Comparison of ENCODE assay signal across 9 mouse cellular contexts in the genomic region with DNA sequence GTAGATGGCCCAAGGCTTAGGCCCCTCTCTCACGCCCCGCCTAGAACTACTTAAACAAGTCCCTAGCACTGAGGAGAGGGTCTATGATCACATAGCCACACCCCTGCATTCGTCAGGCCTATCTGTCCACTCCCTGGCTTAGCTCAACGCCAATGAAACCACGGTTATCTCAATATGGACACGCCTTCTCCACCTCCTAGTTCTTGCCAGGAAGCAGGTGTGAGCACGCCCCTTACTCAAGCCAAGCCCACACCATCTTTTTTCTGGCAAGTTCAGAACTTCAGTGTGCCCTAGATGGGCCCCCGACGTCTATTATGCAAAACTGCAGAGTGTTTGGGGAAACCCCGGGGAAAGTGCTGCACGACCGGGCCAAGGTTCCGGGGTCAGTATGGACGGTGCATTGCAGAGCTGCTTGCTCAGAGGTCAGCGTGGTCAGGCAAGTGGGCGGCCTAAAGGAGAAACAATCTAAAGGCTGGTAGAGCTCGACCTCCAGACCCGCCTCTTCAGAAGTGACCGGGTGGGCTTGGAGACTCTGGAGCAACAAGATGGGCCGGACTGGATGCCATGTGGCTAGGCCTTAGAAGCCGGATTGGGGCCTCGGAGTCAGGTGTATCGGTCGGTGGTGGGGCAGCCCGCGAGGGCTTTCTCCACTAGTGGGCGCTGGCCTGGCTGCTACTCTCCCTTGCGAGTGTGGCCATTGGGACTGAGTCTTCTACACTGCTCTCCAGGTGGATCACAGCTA. TPM values are rescaled to one million over a fixed set of nuclear protein-coding genes. Genes with fewer than 3 reads are reported as not detected.
A peak's percentile ranks its signal among the peaks of the same experiment; 100 is the strongest.
DNase-seq lines count a peak whose midpoint lies in the region; ATAC-seq and TF ChIP-seq lines count a peak whose summit lies in the region.
"Had no signal": no experiment of that assay in that cellular context is flagged by ENCODE, and none has a peak within 500 bp of the region (broad histone marks: within the 10 kb centered on the region; RNA-seq: fewer than 3 reads in every experiment).

TSS of gene Noxa1 (minus strand) at position 41 of the 742 bp plus-strand sequence.

- no peak within 1 kb of the TSS for H3K4me3 ChIP-seq in forebrain, postnatal 0 days (ENCODE audit: low read depth, low read length)
- H3K4me3 ChIP-seq in forebrain, embryonic 16.5 days (replicated peaks; ENCODE audit: low read length): no peak within 1 kb of the TSS
- no peak within 1 kb of the TSS; the same call in 1 of the 2 replicates for H3K4me3 ChIP-seq in lung, postnatal 0 days (ENCODE audit: low read depth, low read length)

- H3K36me3 ChIP-seq in forebrain, postnatal 0 days (ENCODE audit: insufficient read depth): no peaks in the 10 kb centered on the region
- H3K36me3 ChIP-seq in forebrain, embryonic 16.5 days (ENCODE audit: control insufficient read depth, insufficient read depth): no peaks in the 10 kb centered on the region
- no peaks in the 10 kb centered on the region for H3K36me3 ChIP-seq in lung, postnatal 0 days (ENCODE audit: insufficient read depth, low read length)

- H3K4me1 ChIP-seq in forebrain, postnatal 0 days (ENCODE audit: insufficient read depth): no peaks in the 10 kb centered on the region
- H3K4me1 ChIP-seq in forebrain, embryonic 16.5 days (replicated peaks; ENCODE audit: control insufficient read depth, insufficient read depth, low read length): peaks cover 12% of the 10 kb centered on the region
- no peaks in the 10 kb centered on the region for H3K4me1 ChIP-seq in lung, postnatal 0 days (ENCODE audit: insufficient read depth, low read depth, low read length)

- no peak within 1 kb of the TSS for H3K27ac ChIP-seq in forebrain, postnatal 0 days (ENCODE audit: low read depth, low read length)
- H3K27ac ChIP-seq in forebrain, embryonic 16.5 days (ENCODE audit: low read length): no peak within 1 kb of the TSS
- H3K27ac ChIP-seq in lung, postnatal 0 days (ENCODE audit: low read length): no peak within 1 kb of the TSS

- no peak for TF ChIP-seq EP300 in lung, postnatal 0 days (IDR thresholded peaks at IDR 0.05)

- 0 out of 2 replicates have a peak, but pooled peaks cover 4% of the 10 kb centered on the region for H3K27me3 ChIP-seq in forebrain, postnatal 0 days (ENCODE audit: insufficient read depth, low read length)
- no peaks in the 10 kb centered on the region for H3K27me3 ChIP-seq in forebrain, embryonic 16.5 days (replicated peaks; ENCODE audit: control insufficient read depth, insufficient read depth, low read length)
- no peaks in the 10 kb centered on the region for H3K27me3 ChIP-seq in lung, postnatal 0 days (replicated peaks; ENCODE audit: insufficient read depth, low read length)

- ATAC-seq in forebrain, postnatal 0 days: no peak
- no peak for ATAC-seq in forebrain, embryonic 16.5 days
- peak; percentile 86 for ATAC-seq in CD4-positive, CD25-positive, alpha-beta regulatory T cell, adult 4 months
- peak; percentile 54 for ATAC-seq in granulocyte monocyte progenitor cell, adult 5-6 weeks (replicated peaks; ENCODE audit: poor library complexity, severe bottlenecking)
- ATAC-seq in lung, postnatal 0 days: peak; percentile 81

- 0 out of 2 replicates have a peak, but pooled peaks have one; percentile 4 for TF ChIP-seq CTCF in forebrain, postnatal 0 days (IDR thresholded peaks at IDR 0.05; ENCODE audit: low read depth)
- peak; percentile 47 for TF ChIP-seq CTCF in lung, postnatal 0 days (IDR thresholded peaks at IDR 0.05)

- no peak within 1 kb of the TSS for H3K4me2 ChIP-seq in forebrain, postnatal 0 days (ENCODE audit: low read depth)
- H3K4me2 ChIP-seq in forebrain, embryonic 16.5 days (ENCODE audit: low read length): no peak within 1 kb of the TSS
- H3K4me2 ChIP-seq in lung, postnatal 0 days (replicated peaks; ENCODE audit: low read depth, low read length): peak within 1 kb of the TSS; percentile 37

- H3K9me3 ChIP-seq in forebrain, postnatal 0 days (ENCODE audit: low read length): no peaks in the 10 kb centered on the region
- no peaks in the 10 kb centered on the region for H3K9me3 ChIP-seq in forebrain, embryonic 16.5 days (ENCODE audit: control insufficient read depth, low read length)
- no peaks in the 10 kb centered on the region for H3K9me3 ChIP-seq in lung, postnatal 0 days (ENCODE audit: low read length)

- WGBS in forebrain, postnatal 0 days: 60% methylated on average over 28 of the region's 28 CpGs
- WGBS in forebrain, embryonic 16.5 days: 55% methylated on average over 28 of the region's 28 CpGs
- WGBS in lung, postnatal 0 days: 35% methylated on average over 28 of the region's 28 CpGs

- H3K9ac ChIP-seq in forebrain, postnatal 0 days: no peak within 1 kb of the TSS
- H3K9ac ChIP-seq in forebrain, embryonic 16.5 days (replicated peaks; ENCODE audit: low read depth, low read length): no peak within 1 kb of the TSS
- H3K9ac ChIP-seq in lung, postnatal 0 days (replicated peaks; ENCODE audit: low read depth): no peak within 1 kb of the TSS

- no peak for DNase-seq in forebrain, postnatal 0 days
- peak; percentile 77 for DNase-seq in lung, postnatal 0 days (ENCODE audit: low spot score)
- no peak for DNase-seq in layer of hippocampus, postnatal 36 days
- DNase-seq in frontal cortex, postnatal 36 days (ENCODE audit: low spot score in 2 of 2): no peak
- no peak for DNase-seq in gastrocnemius, postnatal 4 days (ENCODE audit: low spot score in 2 of 2)
- DNase-seq: heart, postnatal 14 days had no signal

RNA-seq across cellular contexts. Expression of gene Noxa1, which starts in this region (rescaled TPM):
- total RNA-seq in forebrain, postnatal 0 days (2014; rRNA removed): not detected in 2 replicates
- polyA plus RNA-seq in forebrain, postnatal 0 days (2015; fragmentation: Nextera tagmentation; extraction: Ambion mirVana): not detected in 2 replicates
- polyA plus RNA-seq in forebrain, embryonic 16.5 days (2015; fragmentation: Nextera tagmentation; extraction: Ambion mirVana): not detected in 2 replicates
- polyA plus RNA-seq in CD4-positive, CD25-positive, alpha-beta regulatory T cell, adult 4 months (2017; shearing (Covaris generic)): 1 to 10 TPM; 5.5 to 7.0 TPM
- 1.3 TPM in 1 of 2 replicates, not detected in the other for total RNA-seq in granulocyte monocyte progenitor cell, adult 5-6 weeks (2014; fragmentation: Nextera tagmentation)
- total RNA-seq in granulocyte monocyte progenitor cell, adult 5-6 weeks (2017): not detected in 2 replicates
- polyA plus RNA-seq in lung, postnatal 0 days (2015; fragmentation: Nextera tagmentation; extraction: Ambion mirVana): 11.9 and 14.6 TPM in 2 replicates
- total RNA-seq in layer of hippocampus, postnatal 36 days (2021): not detected
- total RNA-seq in gastrocnemius, postnatal 4 days (2021): not detected
- total RNA-seq: heart, postnatal 14 days had no signal

Comparison
In these comparisons a context has a peak if more than half of its experiments do, and no peak if none do; other contexts are left out.
1. ATAC-seq: peak in CD4-positive, CD25-positive, alpha-beta regulatory T cell, adult 4 months (single experiment), granulocyte monocyte progenitor cell, adult 5-6 weeks (single experiment) and lung, postnatal 0 days (single experiment); none in forebrain, postnatal 0 days (single experiment) and forebrain, embryonic 16.5 days (single experiment).